Mouse (Mus musculus) limb, embryonic 14.5 days (tissue): ENCODE measurements around the gene Heatr5a. TPM values are rescaled to one million over a fixed set of nuclear protein-coding genes. Genes with fewer than 3 reads are reported as not detected.

ENCODE experiments used
- ATAC-seq: fragments of 200-750 bp; cut with Nextera tagmentation; 2 replicates; pipeline ENCODE4 v1.8.0; 2017; ENCODE audit warnings: low read depth, moderate number of reproducible peaks, moderate TSS enrichment; ENCODE audit not compliant: low FRiP score
- DNase-seq: peaks from one replicate; pipeline ENCODE4 v3.0.0-alpha.2; 2015; ENCODE audit warnings: low spot score
- H3K27ac ChIP-seq: fragments of 300-500 bp; sonication (generic); replicated peaks from 2 replicates; pipeline ENCODE4 v1.5.1; 2014; ENCODE audit warnings: low read depth, mild to moderate bottlenecking, low read length, moderate library complexity, mixed read lengths
- H3K27me3 ChIP-seq: fragments of 300-500 bp; sonication (generic); 2 replicates; pipeline ENCODE4 v1.6.1; 2014; ENCODE audit warnings: low read length, mixed read lengths; ENCODE audit not compliant: control insufficient read depth, insufficient read depth
- H3K36me3 ChIP-seq: fragments of 300-500 bp; sonication (generic); 2 replicates; pipeline ENCODE4 v1.6.1; 2014; ENCODE audit warnings: mild to moderate bottlenecking, low read length, moderate library complexity, mixed read lengths; ENCODE audit not compliant: control insufficient read depth, insufficient read depth
- H3K4me1 ChIP-seq: fragments of 300-500 bp; sonication (generic); 2 replicates; pipeline ENCODE4 v1.6.1; 2014; ENCODE audit warnings: antibody characterized with exemption, low read length, mixed read lengths; ENCODE audit not compliant: control insufficient read depth, insufficient read depth
- H3K4me2 ChIP-seq: fragments of 300-500 bp; sonication (generic); replicated peaks from 2 replicates; pipeline ENCODE4 v1.6.1; 2014; ENCODE audit warnings: low read depth, mild to moderate bottlenecking, low read length, moderate library complexity; ENCODE audit not compliant: severe bottlenecking
- H3K4me3 ChIP-seq: fragments of 300-500 bp; sonication (generic); replicated peaks from 2 replicates; pipeline ENCODE4 v1.5.1; 2014; ENCODE audit warnings: low read length
- H3K9ac ChIP-seq: fragments of 300-500 bp; sonication (generic); 2 replicates; pipeline ENCODE4 v1.6.1; 2014; ENCODE audit warnings: mild to moderate bottlenecking, low read depth, low read length, moderate library complexity; ENCODE audit not compliant: severe bottlenecking
- H3K9me3 ChIP-seq: fragments of 300-500 bp; sonication (generic); 2 replicates; pipeline ENCODE4 v1.6.1; 2016; ENCODE audit warnings: low read length; ENCODE audit not compliant: control insufficient read depth
- POLR2A ChIP-seq: fragments of 200-500 bp; IDR thresholded peaks from 2 replicates; pipeline ENCODE4 v1.8.0; 2012; ENCODE audit warnings: inconsistent platforms, mild to moderate bottlenecking, moderate library complexity, borderline replicate concordance; ENCODE audit not compliant: insufficient read depth, insufficient read length; ENCODE audit errors: extremely low read depth
- WGBS: fragments of 180-500 bp; shearing (Covaris S2); extraction: QIAGEN DNeasy Blood & Tissue Kit; methylation state at CpG from one replicate; pipeline ENCODE4 v1.1.7; 2014; 5-methylcytosine and 5-hydroxymethylcytosine counted together
- polyA plus RNA-seq, 2 experiments: library from polyadenylated mRNA; depleted of rRNA in 1 of 2; stranded (reverse) in 1 of 2; unstranded in 1 of 2; fragments of >200 nt; fragmentation: Nextera tagmentation in 1 of 2; extraction: Ambion mirVana in 1 of 2; gene quantifications; 2 replicates each; pipeline versions ENCODE4 v1.2.1 to v1.2.3; 2012 to 2014

Gene Heatr5a
- polyA plus RNA-seq, 2 experiments, result 14.7 to 24.8 TPM

DNA sequence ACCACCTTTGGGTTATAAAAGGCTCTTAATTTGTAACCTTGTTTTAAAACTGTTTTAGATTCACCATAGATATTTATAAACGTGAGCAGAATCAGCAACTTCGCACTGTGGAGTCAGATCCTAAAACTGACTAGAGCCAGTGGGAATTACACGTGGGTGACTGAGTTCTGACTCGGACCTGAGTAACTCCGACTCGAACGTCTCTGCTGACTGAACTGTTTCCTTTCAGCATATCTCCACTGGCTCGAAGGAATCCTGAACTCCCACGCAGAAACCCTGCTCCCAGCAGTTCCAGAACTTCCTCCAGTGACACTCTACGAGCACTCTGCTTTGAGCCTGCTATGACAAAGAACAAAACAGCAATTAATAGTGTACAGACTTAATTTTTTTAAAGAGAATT lies 18.8 kb downstream of the Heatr5a start:
- Histone ChIP-seq H3K4me2 (no peak overlapping the region), H3K9ac (no peak overlapping the region), H3K4me3 (no peak overlapping the region), H3K9me3 (no peaks in the 10 kb centered on the region), H3K27me3 (no peaks in the 10 kb centered on the region), H3K36me3 (peaks cover 82% of the 10 kb centered on the region), H3K4me1 (no peaks in the 10 kb centered on the region), H3K27ac (no peak overlapping the region)
- no peak for TF ChIP-seq POLR2A
- 88% methylated on average over 10 of the region's 10 CpGs for WGBS
- DNase-seq (no peak), ATAC-seq (no peak)

DNA sequence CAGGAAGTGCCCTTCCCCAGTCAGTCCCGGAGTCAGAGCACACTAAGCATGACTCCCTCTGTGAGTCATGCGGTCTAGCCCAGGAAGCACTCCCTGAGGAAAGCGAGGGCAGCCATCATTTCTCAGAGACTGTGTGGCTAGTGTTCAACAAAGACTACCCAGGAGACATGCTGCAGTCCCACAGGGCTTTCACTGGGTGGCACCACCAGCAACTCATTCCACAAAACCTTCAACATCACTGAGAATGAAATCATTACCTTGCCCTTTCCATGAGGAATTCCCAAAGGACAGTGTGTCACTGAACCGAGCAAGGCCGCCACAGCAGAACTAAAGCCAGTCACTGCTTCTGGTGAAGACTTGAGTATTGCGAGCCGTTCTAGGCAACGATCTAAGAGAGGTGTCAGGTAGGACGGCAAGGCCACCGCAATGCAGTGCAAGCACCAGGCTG lies 23.6 kb downstream of the Heatr5a start:
- 88% methylated on average over 10 of the region's 10 CpGs for WGBS
- Histone ChIP-seq H3K36me3 (peaks cover 74% of the 10 kb centered on the region), H3K27ac (no peak overlapping the region), H3K27me3 (no peaks in the 10 kb centered on the region), H3K4me2 (no peak overlapping the region), H3K9ac (no peak overlapping the region), H3K4me3 (no peak overlapping the region), H3K4me1 (no peaks in the 10 kb centered on the region), H3K9me3 (no peaks in the 10 kb centered on the region)
- ATAC-seq (no peak), DNase-seq (no peak)
- TF ChIP-seq POLR2A, result no peak

DNA sequence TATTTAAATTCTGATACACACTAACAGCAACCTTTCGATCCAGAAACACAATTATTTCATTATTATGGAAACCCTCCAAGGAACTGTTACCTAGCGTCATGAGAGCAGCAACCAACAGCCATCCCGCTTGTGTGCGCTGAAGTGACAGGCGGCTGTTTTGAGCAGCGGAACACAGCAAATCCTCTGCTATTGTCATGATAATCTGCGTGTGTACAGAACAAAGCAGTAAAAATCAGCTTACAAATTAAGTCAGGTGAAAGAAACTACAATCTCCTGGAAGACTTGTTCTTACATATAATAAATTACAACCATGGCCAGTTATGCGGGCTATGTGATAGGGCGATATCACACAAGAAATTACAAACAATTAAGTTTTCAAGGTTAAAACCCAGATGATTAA lies 25.8 kb downstream of the Heatr5a start:
- TF ChIP-seq POLR2A, result no peak
- WGBS, result 93% methylated on average over 9 of the region's 9 CpGs
- H3K9me3 ChIP-seq, result no peaks in the 10 kb centered on the region
- H3K36me3 ChIP-seq, result peaks cover 64% of the 10 kb centered on the region
- H3K4me3 ChIP-seq, result no peak overlapping the region
- ATAC-seq, result no peak
- no peak for DNase-seq
- no peak overlapping the region for H3K27ac ChIP-seq
- H3K9ac ChIP-seq, result no peak overlapping the region
- H3K4me2 ChIP-seq, result no peak overlapping the region
- no peaks in the 10 kb centered on the region for H3K4me1 ChIP-seq
- no peaks in the 10 kb centered on the region for H3K27me3 ChIP-seq

DNA sequence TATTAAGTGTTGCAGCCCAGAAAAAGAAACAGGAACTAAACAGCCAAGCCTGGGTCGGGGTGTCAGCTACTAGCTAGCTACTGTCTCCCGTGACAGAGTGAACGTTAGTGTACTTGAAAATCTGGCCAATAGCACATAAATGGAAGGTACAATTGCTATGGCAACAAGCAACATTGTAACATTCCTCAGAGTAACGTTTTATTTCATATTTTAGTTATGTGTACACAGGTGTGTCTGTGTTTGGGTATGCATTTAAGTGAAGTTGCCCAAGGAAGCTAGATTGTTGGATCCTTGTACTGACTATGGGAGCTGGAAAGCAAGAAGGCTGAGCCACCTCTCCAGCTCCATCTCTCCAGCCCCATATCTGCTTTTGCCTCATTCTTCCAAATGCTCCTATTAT lies 31.3 kb downstream of the Heatr5a start:
- DNase-seq (no peak), ATAC-seq (no peak)
- 78% methylated on average over 4 of the region's 4 CpGs for WGBS
- TF ChIP-seq POLR2A, result no peak
- no peaks in the 10 kb centered on the region for H3K27me3 ChIP-seq
- H3K9ac ChIP-seq, result no peak overlapping the region
- H3K4me2 ChIP-seq, result no peak overlapping the region
- no peak overlapping the region for H3K4me3 ChIP-seq
- no peaks in the 10 kb centered on the region for H3K9me3 ChIP-seq
- peaks cover 55% of the 10 kb centered on the region for H3K36me3 ChIP-seq
- no peak overlapping the region for H3K27ac ChIP-seq
- H3K4me1 ChIP-seq, result no peaks in the 10 kb centered on the region

DNA sequence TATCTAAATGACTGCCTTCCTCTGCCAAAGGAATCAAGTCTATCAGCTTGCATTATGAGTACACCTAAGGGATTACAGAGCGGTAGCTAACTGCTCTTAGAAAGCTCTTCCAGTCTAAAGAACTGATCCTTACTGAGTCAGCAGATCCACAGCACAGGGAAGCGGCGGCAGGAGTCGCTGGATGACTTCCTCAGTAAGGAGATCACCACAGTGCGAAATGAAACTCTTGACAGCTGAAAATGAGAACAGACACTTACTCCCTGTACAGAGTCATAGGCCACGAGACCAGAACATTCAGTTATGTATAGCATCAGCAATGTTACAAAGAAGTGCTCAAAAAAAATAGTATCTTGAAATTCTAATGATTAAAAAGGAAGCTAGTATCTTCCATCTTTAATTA lies 33.2 kb downstream of the Heatr5a start:
- Histone ChIP-seq H3K27ac (no peak overlapping the region), H3K9ac (no peak overlapping the region), H3K9me3 (no peaks in the 10 kb centered on the region), H3K27me3 (no peaks in the 10 kb centered on the region), H3K4me3 (no peak overlapping the region), H3K36me3 (peaks cover 47% of the 10 kb centered on the region), H3K4me1 (no peaks in the 10 kb centered on the region), H3K4me2 (no peak overlapping the region)
- WGBS, result 87% methylated on average over 6 of the region's 6 CpGs
- no peak for DNase-seq
- TF ChIP-seq POLR2A, result no peak
- ATAC-seq, result no peak

DNA sequence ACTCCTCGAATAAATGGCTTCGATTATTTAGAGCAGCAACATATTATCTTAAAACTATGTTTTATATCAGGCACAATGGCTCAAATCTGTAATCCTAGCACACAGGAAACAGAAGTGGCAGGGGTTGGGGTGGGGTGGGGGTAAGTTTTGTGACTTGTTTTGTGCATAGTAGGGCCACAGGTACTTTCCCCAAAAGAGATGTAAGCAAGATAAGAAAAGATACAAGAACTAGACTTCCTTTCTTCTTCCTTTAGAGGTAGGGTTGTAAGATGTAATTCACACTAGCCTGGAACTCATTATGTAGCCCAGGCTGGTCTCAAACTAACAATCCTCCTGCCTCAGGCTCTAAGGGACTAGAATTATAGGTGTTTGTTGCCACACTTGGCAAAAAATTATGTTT lies 41.5 kb downstream of the Heatr5a start:
- 92% methylated on average over 2 of the region's 2 CpGs for WGBS

More for the DNA sequence above, 41.5 kb downstream of the Heatr5a start:
- H3K36me3 ChIP-seq, result peaks cover 14% of the 10 kb centered on the region
- H3K27me3 ChIP-seq, result no peaks in the 10 kb centered on the region
- no peak for ATAC-seq
- H3K9ac ChIP-seq, result no peak overlapping the region
- H3K4me1 ChIP-seq, result no peaks in the 10 kb centered on the region
- H3K27ac ChIP-seq, result no peak overlapping the region
- H3K4me3 ChIP-seq, result no peak overlapping the region
- no peaks in the 10 kb centered on the region for H3K9me3 ChIP-seq
- H3K4me2 ChIP-seq, result no peak overlapping the region
- DNase-seq, result no peak
- TF ChIP-seq POLR2A, result no peak
